Mouse (Mus musculus) fibroblast of lung, adult 2 months (primary cell): ENCODE results near the gene Adck2.

Source experiments
- DNase-seq: peaks from one replicate; pipeline ENCODE4 v3.0.0-alpha.2; 2011; ENCODE audit warnings: low read depth

The Adck2 gene

DNA sequence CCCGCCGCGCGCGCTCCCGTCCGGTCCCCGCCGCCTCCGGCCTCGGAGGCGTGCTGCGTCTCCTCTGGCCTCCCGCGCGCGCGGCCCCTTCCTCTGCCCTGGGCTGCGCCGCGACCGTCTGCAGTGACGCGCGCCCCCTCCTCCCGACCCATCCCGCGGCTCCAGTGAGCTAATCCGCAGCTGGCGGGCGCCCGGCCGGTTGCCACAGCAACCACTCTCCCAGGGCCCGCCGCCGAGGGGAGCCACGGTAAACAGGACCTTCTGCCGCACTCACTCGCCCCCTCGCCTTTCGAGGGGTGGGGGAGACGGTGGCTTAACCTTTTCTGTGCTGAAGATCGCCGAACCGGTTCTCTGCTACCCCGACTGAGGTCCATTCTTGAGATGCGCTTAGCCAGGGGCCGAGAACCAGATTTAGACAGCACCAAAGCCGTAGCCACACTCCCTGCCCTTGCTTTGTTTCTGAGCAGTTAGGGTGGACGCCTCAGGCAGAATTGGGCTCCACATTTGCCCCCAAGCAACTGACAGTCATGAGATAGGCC lies 15.9 kb upstream of the Adck2 start, which contains the start of gene Dennd2a:
Dennd2a (minus strand) TSS at position 145 of the 539 bp plus-strand sequence.
- DNase-seq: no peak

- DNase-seq: no peak
Measured at GRCm38 (mm10) chr6:39559276-39559939, 14.3 kb upstream of the Adck2 start.

GRCm38 (mm10) chr6:39562166-39563015 lies 11.3 kb upstream of the Adck2 start:
- peak; percentile 73 for DNase-seq

GRCm38 (mm10) chr6:39567528-39567927 lies 6.1 kb upstream of the Adck2 start:
- DNase-seq: no peak

GRCm38 (mm10) chr6:39570426-39570825 lies 3.2 kb upstream of the Adck2 start:
- DNase-seq: no peak

GRCm38 (mm10) chr6:39574555-39574869 lies 839 bp downstream of the Adck2 start:
- DNase-seq: no peak

GRCm38 (mm10) chr6:39574951-39575350 lies 1.3 kb downstream of the Adck2 start:
- no peak for DNase-seq

GRCm38 (mm10) chr6:39579552-39579951 lies 5.9 kb downstream of the Adck2 start:
- DNase-seq: no peak

- no peak for DNase-seq
Measured at GRCm38 (mm10) chr6:39580558-39580957, 6.9 kb downstream of the Adck2 start.

DNA sequence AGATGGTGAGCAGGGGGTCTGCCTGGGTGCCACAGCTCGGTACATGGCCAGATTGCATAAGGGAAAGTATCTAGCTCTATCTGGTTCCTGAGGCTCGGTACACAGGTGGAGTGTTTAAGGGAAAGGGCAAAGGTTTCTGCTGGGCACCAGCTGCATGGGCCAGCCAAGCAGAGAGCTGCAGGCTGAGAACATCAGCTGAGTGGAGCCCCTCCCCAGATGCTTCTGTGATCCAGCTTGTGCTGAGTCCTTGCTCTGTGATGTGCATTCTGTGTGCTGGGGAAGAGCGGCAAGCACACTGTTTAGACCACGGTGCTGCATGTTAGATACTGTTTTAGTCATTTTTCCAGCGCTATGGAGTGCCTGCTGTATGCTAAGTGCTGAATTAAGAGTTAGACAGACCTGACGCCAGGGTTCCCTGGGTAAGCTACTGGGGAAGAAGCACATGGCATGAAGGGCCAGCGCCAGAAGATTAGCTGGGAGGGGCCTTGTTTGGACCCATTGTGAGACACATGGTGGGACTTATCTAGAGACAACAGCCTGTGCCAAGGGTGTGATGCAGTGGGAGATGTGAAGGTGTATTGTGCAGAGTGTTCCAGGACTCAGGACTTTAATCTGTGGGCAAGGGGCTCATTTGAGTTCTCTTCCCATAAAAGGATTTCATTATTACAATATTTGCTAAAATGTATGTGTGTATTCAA lies 7.6 kb downstream of the Adck2 start:
- no peak for DNase-seq

GRCm38 (mm10) chr6:39585517-39585916 lies 11.8 kb downstream of the Adck2 start, which contains the start of gene Gm42420:
Gene Gm42420, plus strand, starts transcription at chr6:39585753.
- no peak for DNase-seq

- no peak for DNase-seq
Measured at GRCm38 (mm10) chr6:39591481-39591880, 17.8 kb downstream of the Adck2 start.

- peak; percentile 92 for DNase-seq
Measured at GRCm38 (mm10) chr6:39592401-39593214, 18.9 kb downstream of the Adck2 start, which contains the start of gene Ndufb2. Gene Ndufb2, plus strand, starts transcription at chr6:39592574.

GRCm38 (mm10) chr6:39600851-39601250 lies 27.2 kb downstream of the Adck2 start:
- DNase-seq: no peak

GRCm38 (mm10) chr6:39601828-39602227 lies 28.2 kb downstream of the Adck2 start:
- DNase-seq: no peak

- DNase-seq: no peak
Measured at GRCm38 (mm10) chr6:39604565-39604964, 30.9 kb downstream of the Adck2 start.

GRCm38 (mm10) chr6:39606056-39606455 lies 32.4 kb downstream of the Adck2 start:
- no peak for DNase-seq

GRCm38 (mm10) chr6:39606862-39607261 lies 33.2 kb downstream of the Adck2 start:
- no peak for DNase-seq

DNA sequence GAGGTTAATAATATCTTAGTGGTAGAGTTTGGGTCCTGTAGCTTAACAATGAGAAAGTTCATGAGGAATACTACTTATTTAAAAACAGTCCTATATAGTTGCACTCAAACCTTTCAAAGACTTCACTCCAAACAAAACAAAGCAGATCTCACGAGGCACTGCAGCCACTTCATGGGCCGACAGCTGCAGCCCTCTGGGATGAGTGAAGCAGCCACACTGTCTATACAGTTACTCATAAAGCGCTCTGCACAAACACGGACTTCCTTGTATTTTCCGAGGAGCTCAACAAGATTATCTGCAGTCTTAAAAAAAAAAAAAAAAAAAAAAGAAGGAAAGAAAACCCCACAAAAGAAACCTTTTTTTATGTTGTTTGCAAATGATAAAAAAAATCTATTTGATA lies 33.7 kb downstream of the Adck2 start:
- DNase-seq: no peak

DNA sequence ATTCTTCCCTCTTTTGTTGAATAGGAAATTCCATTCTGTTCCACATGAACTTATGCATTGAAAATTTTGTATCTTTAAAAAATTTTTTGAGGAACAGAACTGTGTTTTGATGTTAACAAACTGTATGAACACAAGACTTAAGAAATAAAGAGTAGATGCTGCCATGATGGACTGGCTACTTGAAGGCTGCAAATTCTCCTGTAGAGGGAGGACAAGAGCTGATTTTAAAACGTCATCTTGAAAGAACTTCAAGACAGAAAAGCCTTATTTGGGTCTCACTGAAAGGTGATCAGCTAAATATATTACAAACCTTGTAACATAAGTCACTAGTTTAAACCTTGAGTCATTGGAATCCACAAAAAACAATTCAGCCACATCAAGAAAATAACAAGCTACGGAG lies 36.5 kb downstream of the Adck2 start:
- no peak for DNase-seq

DNA sequence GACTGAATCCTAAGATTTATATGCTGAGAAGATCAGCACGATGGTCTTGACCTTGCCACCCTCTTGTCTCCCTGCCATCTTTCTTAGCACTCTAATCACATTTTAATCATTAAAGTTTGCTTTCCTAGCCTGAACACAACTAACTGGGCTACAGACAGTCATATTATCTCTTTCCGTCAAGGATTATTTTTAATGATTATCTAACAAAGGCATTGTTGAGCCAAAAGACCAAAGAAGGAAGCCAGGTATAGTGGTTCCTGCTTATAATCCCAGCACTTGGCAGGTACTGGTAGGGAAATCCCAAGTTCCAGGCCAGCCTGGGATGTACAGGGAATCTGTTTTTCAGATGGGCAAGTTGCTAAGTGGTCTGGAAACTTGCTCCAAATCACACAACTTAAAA lies 37.6 kb downstream of the Adck2 start:
- no peak for DNase-seq
